Mouse (Mus musculus) adrenal gland, adult 2 months (tissue): ENCODE results near the gene Swsap1. TPM values are rescaled to one million over a fixed set of nuclear protein-coding genes. Genes with fewer than 3 reads are reported as not detected.

Source experiments
- polyA plus RNA-seq: library from polyadenylated mRNA; depleted of rRNA; stranded (reverse); fragments of >200 nt; gene quantifications from 2 replicates; pipeline ENCODE4 v1.2.3, GENCODE M21; 2012; rRNA removed
- total RNA-seq, 2 experiments: library from RNA; stranded (reverse); gene quantifications; 2 replicates each; pipeline ENCODE4 v1.2.3; 2021

Gene Swsap1
- total and polyA plus RNA-seq, 3 experiments = 14.2 to 20.2 (median 18.6) TPM

Other genes with a start within 250 kb of the Swsap1 start
- 100 to 1,000 TPM in 1 of 2 experiments, 10 to 100 TPM in 1; 61.6 to 210 TPM for gene Ldlr, start 232.3 kb upstream of the Swsap1 start, total RNA-seq
- 79.5 and 143 TPM in 2 replicates for gene Ldlr, start 232.3 kb upstream of the Swsap1 start, polyA plus RNA-seq
- 1 to 10 TPM; 1.9 to 3.7 TPM for gene Spc24, start 195.5 kb upstream of the Swsap1 start, total RNA-seq
- gene Spc24, start 195.5 kb upstream of the Swsap1 start, polyA plus RNA-seq = 1.4 and 1.5 TPM in 2 replicates
- 10 to 100 TPM; 28.4 to 56.2 TPM for gene Kank2, start 157.0 kb upstream of the Swsap1 start, total RNA-seq
- gene Kank2, start 157.0 kb upstream of the Swsap1 start, polyA plus RNA-seq = 67.8 and 76.1 TPM in 2 replicates
- gene Angptl8, start 120.2 kb upstream of the Swsap1 start, total RNA-seq = 1 to 10 TPM; 8.1 to 8.7 TPM
- gene Angptl8, start 120.2 kb upstream of the Swsap1 start, polyA plus RNA-seq = 26.5 and 55.8 TPM in 2 replicates
- gene Dock6, start 103.1 kb upstream of the Swsap1 start, total RNA-seq = 10 to 100 TPM; 32.9 to 37.0 TPM
- 76.6 and 91.2 TPM in 2 replicates for gene Dock6, start 103.1 kb upstream of the Swsap1 start, polyA plus RNA-seq
- 10 to 100 TPM; 48.3 to 52.2 TPM for gene Rab3d, start 37.6 kb upstream of the Swsap1 start, total RNA-seq
- gene Rab3d, start 37.6 kb upstream of the Swsap1 start, polyA plus RNA-seq = 75.9 and 84.8 TPM in 2 replicates
- 10 to 100 TPM in 1 of 2 experiments, 1 to 10 TPM in 1; 9.4 to 10.5 TPM for gene Ccdc159, start 28.3 kb upstream of the Swsap1 start, total RNA-seq
- 17.3 and 24.5 TPM in 2 replicates for gene Ccdc159, start 28.3 kb upstream of the Swsap1 start, polyA plus RNA-seq
- gene Tmem205, start 28.2 kb upstream of the Swsap1 start, total RNA-seq = 100 to 1,000 TPM; 381 to 452 TPM
- gene Tmem205, start 28.2 kb upstream of the Swsap1 start, polyA plus RNA-seq = 1,222 and 1,525 TPM in 2 replicates
- gene Plppr2, start 18.7 kb upstream of the Swsap1 start, total RNA-seq = 10 to 100 TPM; 21.7 to 31.7 TPM
- 120 and 147 TPM in 2 replicates for gene Plppr2, start 18.7 kb upstream of the Swsap1 start, polyA plus RNA-seq
- gene Epor, start 7.8 kb downstream of the Swsap1 start, total RNA-seq = 1 to 10 TPM; 1.5 to 2.7 TPM
- 3.7 and 6.0 TPM in 2 replicates for gene Epor, start 7.8 kb downstream of the Swsap1 start, polyA plus RNA-seq
- gene Rgl3, start 33.7 kb downstream of the Swsap1 start, total RNA-seq = 10 to 100 TPM; 14.2 to 46.9 TPM
- gene Rgl3, start 33.7 kb downstream of the Swsap1 start, polyA plus RNA-seq = 137 and 177 TPM in 2 replicates
- 1 to 10 TPM in 1 of 2 experiments, under 1 TPM in 1; 0.73 to 1.0 TPM for gene Ccdc151, start 46.9 kb downstream of the Swsap1 start, total RNA-seq
- 0.47 and 0.73 TPM in 2 replicates for gene Ccdc151, start 46.9 kb downstream of the Swsap1 start, polyA plus RNA-seq
- 100 to 1,000 TPM; 166 to 175 TPM for gene Prkcsh, start 47.1 kb downstream of the Swsap1 start, total RNA-seq
- gene Prkcsh, start 47.1 kb downstream of the Swsap1 start, polyA plus RNA-seq = 136 and 209 TPM in 2 replicates
- 1 to 10 TPM; 2.1 to 2.4 TPM for gene Elavl3, start 96.3 kb downstream of the Swsap1 start, total RNA-seq
- 1.3 and 1.7 TPM in 2 replicates for gene Elavl3, start 96.3 kb downstream of the Swsap1 start, polyA plus RNA-seq
- gene Gm49318, start 115.5 kb downstream of the Swsap1 start, total RNA-seq = not detected
- not detected in 2 replicates for gene Gm49318, start 115.5 kb downstream of the Swsap1 start, polyA plus RNA-seq
- 1 to 10 TPM; 8.0 to 8.5 TPM for gene Zfp653, start 115.6 kb downstream of the Swsap1 start, total RNA-seq
- 19.3 and 20.7 TPM in 2 replicates for gene Zfp653, start 115.6 kb downstream of the Swsap1 start, polyA plus RNA-seq
- 10 to 100 TPM; 50.9 to 70.8 TPM for gene Ecsit, start 129.7 kb downstream of the Swsap1 start, total RNA-seq
- gene Ecsit, start 129.7 kb downstream of the Swsap1 start, polyA plus RNA-seq = 52.6 and 65.2 TPM in 2 replicates
- gene Cnn1, start 143.5 kb downstream of the Swsap1 start, total RNA-seq = 1 to 10 TPM in 1 of 2 experiments, under 1 TPM in 1; 0.58 to 3.8 TPM
- gene Cnn1, start 143.5 kb downstream of the Swsap1 start, polyA plus RNA-seq = 1.1 and 1.8 TPM in 2 replicates
- 10 to 100 TPM; 73.9 to 90.9 TPM for gene Elof1, start 161.4 kb downstream of the Swsap1 start, total RNA-seq
- 157 and 159 TPM in 2 replicates for gene Elof1, start 161.4 kb downstream of the Swsap1 start, polyA plus RNA-seq
- 10 to 100 TPM; 65.9 to 86.3 TPM for gene Acp5, start 180.0 kb downstream of the Swsap1 start, total RNA-seq
- gene Acp5, start 180.0 kb downstream of the Swsap1 start, polyA plus RNA-seq = 93.2 and 189 TPM in 2 replicates
- 10 to 100 TPM; 34.8 to 65.0 TPM for gene Pigyl, start 201.1 kb downstream of the Swsap1 start, total RNA-seq
- 75.3 and 79.6 TPM in 2 replicates for gene Pigyl, start 201.1 kb downstream of the Swsap1 start, polyA plus RNA-seq
- gene Zfp872, start 232.3 kb downstream of the Swsap1 start, total RNA-seq = 1 to 10 TPM; 1.8 to 3.9 TPM
- gene Zfp872, start 232.3 kb downstream of the Swsap1 start, polyA plus RNA-seq = 0.11 and 0.16 TPM in 2 replicates